Mouse (Mus musculus): ENCODE results near the gene Fgf12. TPM values are rescaled to one million over a fixed set of nuclear protein-coding genes. Genes with fewer than 3 reads are reported as not detected.
A peak's percentile ranks its signal among the peaks of the same experiment; 100 is the strongest.

Fgf12 gene
- polyA plus RNA-seq, 1 experiment, result 0.49 TPM

DNA sequence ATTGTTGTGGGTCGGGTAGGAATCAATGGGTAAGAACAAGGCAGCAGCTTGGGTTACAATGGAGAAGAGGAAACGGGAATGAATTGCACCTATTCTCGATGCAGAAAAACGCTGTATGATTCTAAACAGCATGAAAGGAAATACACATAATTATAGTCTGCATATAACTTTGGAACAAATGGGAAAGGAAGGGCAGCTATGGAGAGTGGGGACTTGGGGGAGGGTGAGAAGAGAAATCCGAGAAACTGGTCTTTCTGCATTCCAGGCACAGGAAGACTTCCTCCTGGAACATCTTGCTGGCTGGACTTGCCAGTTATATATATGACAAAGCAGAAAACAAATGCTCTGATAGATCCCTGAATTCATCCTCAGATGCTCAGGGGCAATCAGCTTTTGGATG lies 127.2 kb downstream of the Fgf12 start:
- Histone ChIP-seq H3K4me3 (ENCODE audit: insufficient read depth, low read length) (no peak overlapping the region), H3K27ac (ENCODE audit: insufficient read depth, low read length) (no peak overlapping the region), H3K4me1 (ENCODE audit: control insufficient read depth, insufficient read depth, low read length) (no peaks in the 10 kb centered on the region)
- TF ChIP-seq POLR2A (IDR thresholded peaks at IDR 0.05; ENCODE audit: low read depth, low read length) (no peak), CTCF (IDR thresholded peaks at IDR 0.05; ENCODE audit: borderline replicate concordance, insufficient read depth, low read length) (no peak)

GRCm38 (mm10) chr16:28614412-28614811 lies 138.5 kb downstream of the Fgf12 start:
- TF ChIP-seq CTCF (IDR thresholded peaks at IDR 0.05; ENCODE audit: borderline replicate concordance, insufficient read depth, low read length), result no peak
- TF ChIP-seq POLR2A (IDR thresholded peaks at IDR 0.05; ENCODE audit: low read depth, low read length), result no peak
- Histone ChIP-seq H3K27ac (ENCODE audit: insufficient read depth, low read length) (no peak overlapping the region), H3K4me1 (ENCODE audit: control insufficient read depth, insufficient read depth, low read length) (no peaks in the 10 kb centered on the region), H3K4me3 (ENCODE audit: insufficient read depth, low read length) (no peak overlapping the region)

- Histone ChIP-seq H3K4me3 (ENCODE audit: insufficient read depth, low read length) (no peak overlapping the region), H3K4me1 (ENCODE audit: control insufficient read depth, insufficient read depth, low read length) (no peaks in the 10 kb centered on the region), H3K27ac (ENCODE audit: insufficient read depth, low read length) (no peak overlapping the region)
- TF ChIP-seq POLR2A (IDR thresholded peaks at IDR 0.05; ENCODE audit: low read depth, low read length), result no peak
- TF ChIP-seq CTCF (IDR thresholded peaks at IDR 0.05; ENCODE audit: borderline replicate concordance, insufficient read depth, low read length), result no peak
Observed at GRCm38 (mm10) chr16:28610940-28611339, 141.9 kb downstream of the Fgf12 start.

GRCm38 (mm10) chr16:28603155-28603554 lies 149.7 kb downstream of the Fgf12 start:
- TF ChIP-seq POLR2A (IDR thresholded peaks at IDR 0.05; ENCODE audit: low read depth, low read length) (no peak), CTCF (IDR thresholded peaks at IDR 0.05; ENCODE audit: borderline replicate concordance, insufficient read depth, low read length) (no peak)
- H3K4me1 ChIP-seq (ENCODE audit: control insufficient read depth, insufficient read depth, low read length), result no peaks in the 10 kb centered on the region
- no peak overlapping the region for H3K4me3 ChIP-seq (ENCODE audit: insufficient read depth, low read length)
- H3K27ac ChIP-seq (ENCODE audit: insufficient read depth, low read length), result no peak overlapping the region

DNA sequence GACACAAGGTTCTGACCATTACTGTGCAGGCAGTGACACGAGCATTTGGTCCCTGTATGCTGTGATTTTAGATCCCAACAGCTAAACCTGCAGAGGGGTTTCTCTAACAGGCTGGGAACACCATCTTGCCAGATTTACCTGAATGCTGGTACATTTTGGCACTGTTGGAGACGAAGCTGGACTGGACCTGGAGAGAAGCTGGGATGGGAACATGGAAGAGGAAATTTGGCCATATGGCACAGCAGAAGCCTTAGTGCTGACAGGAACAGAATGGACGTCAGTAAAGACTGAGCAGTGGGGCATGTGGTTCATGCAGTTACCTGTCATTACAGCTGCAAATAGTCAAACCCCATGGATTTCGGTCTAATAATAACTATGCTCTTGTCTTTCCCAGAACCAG lies 151.1 kb downstream of the Fgf12 start:
- Histone ChIP-seq H3K4me1 (ENCODE audit: control insufficient read depth, insufficient read depth, low read length) (no peaks in the 10 kb centered on the region), H3K27ac (ENCODE audit: insufficient read depth, low read length) (no peak overlapping the region), H3K4me3 (ENCODE audit: insufficient read depth, low read length) (no peak overlapping the region)
- no peak for TF ChIP-seq CTCF (IDR thresholded peaks at IDR 0.05; ENCODE audit: borderline replicate concordance, insufficient read depth, low read length)
- no peak for TF ChIP-seq POLR2A (IDR thresholded peaks at IDR 0.05; ENCODE audit: low read depth, low read length)

DNA sequence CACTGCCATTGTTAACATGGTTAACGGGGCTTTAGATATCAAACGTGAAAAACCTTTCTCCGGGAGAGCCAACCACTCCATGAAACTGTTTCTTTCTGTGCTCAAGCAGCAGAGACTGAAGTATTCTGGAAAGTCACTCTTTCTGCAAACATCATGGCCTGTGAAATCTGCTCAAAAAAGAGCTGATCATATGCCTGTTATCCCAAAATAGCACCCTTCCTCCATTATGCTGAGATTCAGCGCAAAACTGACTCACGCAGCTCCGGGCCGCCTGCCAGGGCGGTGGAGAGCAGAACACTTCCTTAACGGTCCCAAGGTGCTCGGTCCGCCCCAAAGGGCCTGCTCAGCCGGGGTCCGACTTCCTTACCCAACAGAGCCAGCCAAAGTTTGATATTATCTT lies 156.8 kb downstream of the Fgf12 start:
- Histone ChIP-seq H3K27ac (ENCODE audit: insufficient read depth, low read length) (no peak overlapping the region), H3K4me3 (ENCODE audit: insufficient read depth, low read length) (no peak overlapping the region), H3K4me1 (ENCODE audit: control insufficient read depth, insufficient read depth, low read length) (no peaks in the 10 kb centered on the region)
- TF ChIP-seq POLR2A (IDR thresholded peaks at IDR 0.05; ENCODE audit: low read depth, low read length) (no peak), CTCF (IDR thresholded peaks at IDR 0.05; ENCODE audit: borderline replicate concordance, insufficient read depth, low read length) (no peak)

DNA sequence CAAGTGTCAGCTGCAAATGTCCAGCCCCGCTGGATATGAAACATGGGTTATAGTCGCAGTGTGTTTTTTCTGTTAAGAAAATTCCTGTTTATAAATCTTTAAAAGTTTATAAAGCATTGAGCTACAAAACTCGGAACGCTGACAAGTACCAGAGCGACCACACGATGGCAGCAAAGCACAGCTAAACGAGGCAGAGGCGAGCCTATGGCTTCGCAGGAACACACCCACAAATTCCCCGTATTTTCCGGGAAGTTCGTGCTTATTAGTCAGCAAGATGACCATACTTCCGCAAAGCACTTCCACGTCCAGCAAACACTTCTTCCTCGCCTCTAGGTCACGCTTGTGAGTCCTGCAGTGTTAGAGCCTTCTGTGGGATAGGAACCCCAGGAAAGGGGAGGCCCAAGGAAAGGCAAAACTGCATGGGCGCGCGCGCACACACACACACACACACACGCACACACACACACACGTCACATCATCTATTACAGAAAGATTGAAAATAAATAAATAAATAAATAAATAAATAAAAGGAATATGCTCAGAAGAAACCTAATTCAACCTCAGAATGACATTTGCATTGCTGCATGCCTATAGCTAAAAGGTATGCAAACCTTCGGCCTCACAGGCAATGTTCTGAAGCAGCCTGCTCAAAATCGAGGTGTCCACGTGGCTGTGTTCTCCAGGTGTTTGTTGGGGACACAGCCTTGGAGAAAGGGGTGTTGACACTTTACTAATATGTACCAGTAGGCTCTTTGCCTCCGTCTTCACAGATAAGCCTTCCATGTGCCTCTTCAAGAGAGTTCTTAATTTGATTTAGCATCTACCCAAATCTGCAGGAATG lies 159.6 kb downstream of the Fgf12 start:
- TF ChIP-seq POLR2A (IDR thresholded peaks at IDR 0.05; ENCODE audit: low read depth, low read length), result no peak
- peak; percentile 89 for TF ChIP-seq CTCF (IDR thresholded peaks at IDR 0.05; ENCODE audit: borderline replicate concordance, insufficient read depth, low read length)
- Histone ChIP-seq H3K4me3 (ENCODE audit: insufficient read depth, low read length) (no peak overlapping the region), H3K27ac (ENCODE audit: insufficient read depth, low read length) (no peak overlapping the region), H3K4me1 (ENCODE audit: control insufficient read depth, insufficient read depth, low read length) (no peaks in the 10 kb centered on the region)

DNA sequence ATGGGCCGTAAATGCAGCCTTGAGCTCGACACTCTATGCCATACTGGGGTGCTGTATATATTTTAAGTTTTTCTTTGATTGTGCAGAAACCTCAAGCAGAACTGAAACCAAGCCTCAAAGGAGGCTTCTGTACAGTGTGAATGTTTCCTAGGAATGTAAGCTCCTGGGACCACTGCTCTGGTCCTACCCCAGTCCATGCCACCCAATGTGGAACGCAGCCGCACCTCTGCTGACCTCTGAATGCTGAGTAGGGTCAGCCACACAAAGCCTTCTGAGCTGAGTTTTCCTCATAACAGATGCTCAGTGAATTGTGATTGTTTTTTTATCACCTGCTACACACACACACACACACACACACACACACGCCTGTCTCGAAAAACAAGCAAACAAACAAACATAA lies 160.4 kb downstream of the Fgf12 start:
- TF ChIP-seq CTCF (IDR thresholded peaks at IDR 0.05; ENCODE audit: borderline replicate concordance, insufficient read depth, low read length) (no peak), POLR2A (IDR thresholded peaks at IDR 0.05; ENCODE audit: low read depth, low read length) (no peak)
- H3K27ac ChIP-seq (ENCODE audit: insufficient read depth, low read length), result no peak overlapping the region
- no peaks in the 10 kb centered on the region for H3K4me1 ChIP-seq (ENCODE audit: control insufficient read depth, insufficient read depth, low read length)
- no peak overlapping the region for H3K4me3 ChIP-seq (ENCODE audit: insufficient read depth, low read length)

DNA sequence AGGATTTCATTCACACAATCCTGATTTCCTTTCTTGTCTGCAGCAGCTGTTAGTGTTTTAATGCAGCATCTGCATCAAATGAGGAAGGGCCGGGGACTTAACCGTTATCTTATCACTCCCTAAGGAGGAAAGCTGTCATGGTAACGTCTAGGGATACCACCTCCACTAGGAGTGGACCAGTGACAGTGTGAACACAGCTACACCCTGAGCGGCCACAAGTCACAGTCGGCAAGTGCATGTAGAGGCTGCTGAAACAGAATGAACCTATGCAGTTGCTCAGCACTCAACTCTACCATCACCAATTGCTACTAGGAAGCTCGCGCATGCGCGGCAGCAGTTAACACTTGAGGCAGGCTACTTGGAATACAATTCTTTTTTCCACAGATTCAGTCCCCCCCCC lies 161.3 kb downstream of the Fgf12 start:
- H3K27ac ChIP-seq (ENCODE audit: insufficient read depth, low read length), result no peak overlapping the region
- TF ChIP-seq POLR2A (IDR thresholded peaks at IDR 0.05; ENCODE audit: low read depth, low read length), result no peak
- TF ChIP-seq CTCF (IDR thresholded peaks at IDR 0.05; ENCODE audit: borderline replicate concordance, insufficient read depth, low read length), result no peak
- no peaks in the 10 kb centered on the region for H3K4me1 ChIP-seq (ENCODE audit: control insufficient read depth, insufficient read depth, low read length)
- H3K4me3 ChIP-seq (ENCODE audit: insufficient read depth, low read length), result no peak overlapping the region

DNA sequence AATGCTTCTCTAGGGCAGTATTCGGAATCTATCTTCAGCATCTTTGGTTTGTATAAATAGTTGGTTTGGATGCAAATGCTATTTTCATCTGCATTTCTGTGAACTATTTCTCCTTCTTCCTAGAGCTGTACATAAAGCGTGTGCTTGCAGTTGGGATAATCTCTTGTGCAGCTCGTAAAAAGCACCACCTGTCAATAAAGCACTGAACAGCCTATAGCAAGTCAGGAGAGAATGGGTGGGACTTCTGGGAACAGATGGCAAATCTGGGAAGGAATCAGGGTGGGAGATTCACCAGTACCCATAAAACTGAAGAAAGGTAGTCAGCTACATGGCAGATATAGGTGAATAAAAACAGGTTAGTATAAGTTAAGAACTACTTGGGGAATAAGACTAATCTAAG lies 180.7 kb downstream of the Fgf12 start:
- TF ChIP-seq CTCF (IDR thresholded peaks at IDR 0.05; ENCODE audit: borderline replicate concordance, insufficient read depth, low read length) (no peak), POLR2A (IDR thresholded peaks at IDR 0.05; ENCODE audit: low read depth, low read length) (no peak)
- Histone ChIP-seq H3K4me1 (ENCODE audit: control insufficient read depth, insufficient read depth, low read length) (no peaks in the 10 kb centered on the region), H3K4me3 (ENCODE audit: insufficient read depth, low read length) (no peak overlapping the region), H3K27ac (ENCODE audit: insufficient read depth, low read length) (no peak overlapping the region)
